Comparison of ENCODE assay signal across 20 mouse cellular contexts in the genomic region with DNA sequence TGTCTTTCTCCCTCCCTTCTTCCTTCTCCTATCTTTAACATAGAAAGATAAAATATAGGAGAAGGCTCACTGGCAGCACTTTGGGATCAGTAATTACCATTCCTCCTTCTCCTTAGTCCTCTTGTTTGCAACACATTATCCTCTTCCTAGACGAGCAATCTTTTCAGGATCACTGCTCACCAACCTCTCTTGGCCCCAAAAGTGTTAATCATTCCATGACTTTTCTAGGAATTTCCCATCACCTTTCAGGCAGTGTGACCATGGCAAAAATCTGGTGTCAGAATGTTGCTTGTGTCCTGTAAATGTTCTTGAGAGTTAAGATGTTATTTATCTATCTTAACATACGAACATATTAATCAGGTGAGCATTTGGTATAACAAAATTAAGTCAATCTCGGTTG.
"Had no signal": no experiment of that assay in that cellular context is flagged by ENCODE, and none has a peak within 500 bp of the region (broad histone marks: within the 10 kb centered on the region; RNA-seq: fewer than 3 reads in every experiment).

No protein-coding gene starts in this region.

- H3K27me3 ChIP-seq: liver, embryonic 13.5 days; neural tube, embryonic 12.5 days; neural tube, embryonic 15.5 days; stomach, embryonic 15.5 days had no signal

- ATAC-seq: hindbrain, postnatal 0 days; inflammation-experienced regulatory T-cells, adult 6 months; intestine, embryonic 16.5 days had no signal

- H3K4me1 ChIP-seq: liver, embryonic 13.5 days; neural tube, embryonic 12.5 days; neural tube, embryonic 15.5 days; stomach, embryonic 15.5 days had no signal

- H3K9me3 ChIP-seq: liver, embryonic 13.5 days; neural tube, embryonic 12.5 days; neural tube, embryonic 15.5 days; stomach, embryonic 15.5 days had no signal

- H3K4me3 ChIP-seq: layer of hippocampus, adult 2 months; left cerebral cortex, adult 2 months; liver, embryonic 13.5 days; neural tube, embryonic 12.5 days; neural tube, embryonic 15.5 days; stomach, embryonic 15.5 days had no signal

- DNase-seq: layer of hippocampus, adult 9-11 months; layer of hippocampus, postnatal 36 days; liver, embryonic 13.5 days; lung, adult 2 months; lung, postnatal 14 days; lung, postnatal 4 days; midbrain, embryonic 14.5 days; right cerebral cortex, adult 18-20 months; right cerebral cortex, postnatal 14 days; spleen, adult 18-20 months; thymus, postnatal 25 days had no signal

- H3K9ac ChIP-seq: liver, embryonic 13.5 days; neural tube, embryonic 12.5 days; neural tube, embryonic 15.5 days; stomach, embryonic 15.5 days had no signal

- H3K27ac ChIP-seq: hindbrain, postnatal 0 days; layer of hippocampus, adult 2 months; left cerebral cortex, adult 2 months; liver, embryonic 13.5 days; neural tube, embryonic 12.5 days; neural tube, embryonic 15.5 days; stomach, embryonic 15.5 days had no signal

- H3K36me3 ChIP-seq: liver, embryonic 13.5 days; neural tube, embryonic 12.5 days; neural tube, embryonic 15.5 days; stomach, embryonic 15.5 days had no signal

- H3K4me2 ChIP-seq: liver, embryonic 13.5 days; midbrain, embryonic 11.5 days; neural tube, embryonic 12.5 days; neural tube, embryonic 15.5 days; stomach, embryonic 15.5 days had no signal
